Mouse (Mus musculus): ENCODE measurements around the gene 1700015F17Rik. TPM values are rescaled to one million over a fixed set of nuclear protein-coding genes. Genes with fewer than 3 reads are reported as not detected.

Gene 1700015F17Rik
- not detected in 2 replicates for polyA plus RNA-seq (2014; fragmentation: Nextera tagmentation; extraction: Ambion mirVana)

DNA sequence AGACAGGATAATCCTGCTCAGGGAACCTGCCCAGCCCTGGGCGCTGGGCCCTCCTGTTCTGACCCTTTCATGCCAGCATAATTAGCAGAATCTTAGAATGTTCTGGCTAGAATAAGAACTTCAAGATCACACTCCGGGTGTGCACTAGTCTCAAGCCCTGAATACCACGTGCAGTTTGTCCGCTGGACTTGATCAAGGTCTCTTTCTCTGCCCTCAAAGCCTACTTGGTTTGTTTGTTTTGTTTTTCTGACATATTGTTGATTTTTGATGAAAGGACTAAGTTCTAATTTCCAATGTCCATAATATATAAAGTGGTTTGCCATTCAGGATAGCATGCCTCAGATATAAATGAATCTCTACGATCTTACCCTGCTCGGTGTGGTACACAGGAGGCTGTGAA lies at the start of gene 1700015F17Rik:
Gene 1700015F17Rik, minus strand, starts transcription at position 101 of the 400 bp plus-strand sequence.
- WGBS: 95% methylated on average over 6 of the region's 6 CpGs
- no peaks in the 10 kb centered on the region for H3K36me3 ChIP-seq (ENCODE audit: control insufficient read depth, insufficient read depth, low read length)

DNA sequence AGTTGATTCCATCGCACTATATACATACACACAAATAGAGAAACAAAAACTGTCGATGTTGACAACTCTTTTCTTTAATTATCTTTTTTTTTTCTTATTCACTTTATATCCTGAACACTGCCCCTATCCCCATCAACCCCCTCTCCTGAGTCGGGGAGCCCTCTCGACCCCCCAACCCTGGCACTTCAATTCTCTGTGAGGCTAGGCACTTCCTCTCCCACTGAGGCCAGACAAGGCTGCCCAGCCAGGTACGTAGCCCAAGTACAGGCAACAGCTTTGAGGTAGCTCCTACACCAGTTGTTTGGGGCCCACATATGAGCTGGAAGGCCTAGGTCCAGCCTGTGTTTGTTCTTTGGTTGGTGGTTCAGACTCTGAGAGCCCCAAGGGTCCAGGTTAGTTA lies 36.5 kb upstream of the 1700015F17Rik start:
- no peaks in the 10 kb centered on the region for H3K36me3 ChIP-seq (ENCODE audit: control insufficient read depth, insufficient read depth, low read length)
- no peak for ATAC-seq (ENCODE audit: insufficient number of reproducible peaks, low FRiP score, low TSS enrichment, low read depth)
- no peak overlapping the region for H3K27ac ChIP-seq (replicated peaks; ENCODE audit: low read depth, low read length)
- H3K4me2 ChIP-seq (ENCODE audit: low read depth, severe bottlenecking): 0 out of 2 replicates have a peak overlapping the region, but pooled peaks have one; percentile 70
- no peaks in the 10 kb centered on the region for H3K4me1 ChIP-seq (ENCODE audit: control insufficient read depth, insufficient read depth, low read length)
- H3K4me3 ChIP-seq (ENCODE audit: low read depth, low read length): no peak overlapping the region
- no peak overlapping the region for H3K9ac ChIP-seq (ENCODE audit: low read length)
- WGBS: 82% methylated on average over 5 of the region's 5 CpGs
- no peaks in the 10 kb centered on the region for H3K27me3 ChIP-seq (ENCODE audit: control insufficient read depth, insufficient read depth, low read length)
- DNase-seq (ENCODE audit: low spot score): no peak
- no peaks in the 10 kb centered on the region for H3K9me3 ChIP-seq (ENCODE audit: control insufficient read depth, low read length)

More for the DNA sequence above, at the start of gene 1700015F17Rik:
- no peak within 1 kb of the TSS for H3K4me3 ChIP-seq (ENCODE audit: low read depth, low read length)
- H3K4me1 ChIP-seq (ENCODE audit: control insufficient read depth, insufficient read depth, low read length): no peaks in the 10 kb centered on the region
- H3K9ac ChIP-seq (ENCODE audit: low read length): no peak within 1 kb of the TSS
- no peak within 1 kb of the TSS for H3K27ac ChIP-seq (replicated peaks; ENCODE audit: low read depth, low read length)
- ATAC-seq (ENCODE audit: insufficient number of reproducible peaks, low FRiP score, low TSS enrichment, low read depth): no peak
- H3K9me3 ChIP-seq (ENCODE audit: control insufficient read depth, low read length): no peaks in the 10 kb centered on the region
- H3K4me2 ChIP-seq (ENCODE audit: low read depth, severe bottlenecking): no peak within 1 kb of the TSS
- H3K27me3 ChIP-seq (ENCODE audit: control insufficient read depth, insufficient read depth, low read length): no peaks in the 10 kb centered on the region
- peak; percentile 11 for DNase-seq (ENCODE audit: low spot score)

DNA sequence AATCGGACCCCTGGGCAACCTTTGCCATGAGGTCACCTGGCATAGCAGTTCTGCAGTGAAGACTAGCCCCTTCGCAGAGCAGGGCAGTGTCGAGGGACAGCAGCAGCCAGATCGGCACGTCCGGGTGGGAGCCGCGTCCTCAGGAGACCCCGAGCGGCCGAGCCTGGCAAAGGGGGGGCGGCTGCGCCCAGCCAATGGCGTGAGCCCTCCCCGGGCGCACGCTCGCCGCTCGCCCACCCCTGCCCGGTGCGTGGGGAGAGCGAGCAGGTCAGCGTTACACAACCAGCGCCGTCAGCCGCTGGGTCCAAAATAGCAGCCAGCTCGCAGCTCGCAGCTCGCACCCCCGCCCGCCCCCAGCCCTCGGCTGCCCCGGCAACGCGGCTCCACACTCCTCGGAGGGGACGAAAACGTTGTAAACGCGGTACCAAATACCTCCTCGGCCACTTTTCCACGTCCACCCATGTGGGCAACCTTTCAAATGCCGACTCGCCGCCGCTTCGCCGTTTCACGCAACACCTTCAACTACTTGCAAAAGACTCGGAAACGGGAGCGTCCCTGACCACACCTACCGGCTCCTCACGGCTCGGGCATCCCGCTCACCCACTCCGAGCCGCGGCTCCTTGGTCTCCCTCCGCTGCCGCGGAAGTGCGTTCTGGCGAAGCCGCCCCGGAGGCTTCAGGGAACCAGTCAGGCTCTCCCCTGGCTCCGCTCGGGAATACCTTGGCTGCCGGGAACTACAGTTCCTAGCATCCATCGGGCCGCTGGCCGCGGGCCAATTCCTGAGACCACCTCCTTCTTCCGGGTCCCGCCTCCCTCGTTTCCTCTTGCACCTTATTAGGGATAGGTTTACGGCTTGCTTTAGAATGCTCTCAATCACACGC lies 35.5 kb upstream of the 1700015F17Rik start, which contains the start of gene Cldn12:
Gene Cldn12, minus strand, starts transcription at position 763 of the 881 bp plus-strand sequence.
- under 1% methylated on average over 78 of the region's 79 CpGs for WGBS
- ATAC-seq (ENCODE audit: insufficient number of reproducible peaks, low FRiP score, low TSS enrichment, low read depth) (peak; percentile 94), DNase-seq (ENCODE audit: low spot score) (peak; percentile 96)
- H3K27me3 ChIP-seq (ENCODE audit: control insufficient read depth, insufficient read depth, low read length): no peaks in the 10 kb centered on the region
- H3K4me3 ChIP-seq (ENCODE audit: low read depth, low read length): peak within 1 kb of the TSS; percentile 75
- H3K4me1 ChIP-seq (ENCODE audit: control insufficient read depth, insufficient read depth, low read length): no peaks in the 10 kb centered on the region
- H3K9me3 ChIP-seq (ENCODE audit: control insufficient read depth, low read length): no peaks in the 10 kb centered on the region
- H3K9ac ChIP-seq (ENCODE audit: low read length): peak within 1 kb of the TSS; percentile 62
- H3K27ac ChIP-seq (replicated peaks; ENCODE audit: low read depth, low read length): peak within 1 kb of the TSS; percentile 73; the same call in 1 of the 2 replicates
- H3K4me2 ChIP-seq (ENCODE audit: low read depth, severe bottlenecking): peak within 1 kb of the TSS; percentile 70
- no peaks in the 10 kb centered on the region for H3K36me3 ChIP-seq (ENCODE audit: control insufficient read depth, insufficient read depth, low read length)

DNA sequence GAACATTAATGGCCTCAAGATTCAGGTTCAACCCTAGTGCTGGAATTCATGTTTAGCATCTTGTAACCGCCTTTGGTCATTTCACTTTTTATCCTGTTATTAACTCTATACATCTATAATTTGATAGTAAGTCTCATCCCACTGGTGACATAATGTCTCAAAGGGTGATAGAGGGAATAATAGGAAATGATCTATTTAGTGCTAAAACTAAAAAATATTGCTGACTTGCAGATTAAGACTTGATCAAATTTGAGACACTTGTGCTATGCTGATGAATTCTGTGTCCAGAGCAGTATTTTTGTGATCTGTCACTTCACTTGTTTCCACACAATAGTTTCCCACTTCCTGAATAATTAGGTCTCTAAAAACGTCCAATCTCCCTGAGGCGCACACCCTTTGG lies 32.5 kb upstream of the 1700015F17Rik start:
- Histone ChIP-seq H3K4me2 (ENCODE audit: low read depth, severe bottlenecking) (no peak overlapping the region), H3K36me3 (ENCODE audit: control insufficient read depth, insufficient read depth, low read length) (no peaks in the 10 kb centered on the region), H3K4me1 (ENCODE audit: control insufficient read depth, insufficient read depth, low read length) (no peaks in the 10 kb centered on the region), H3K4me3 (ENCODE audit: low read depth, low read length) (no peak overlapping the region), H3K9ac (ENCODE audit: low read length) (no peak overlapping the region), H3K9me3 (ENCODE audit: control insufficient read depth, low read length) (no peaks in the 10 kb centered on the region), H3K27ac (replicated peaks; ENCODE audit: low read depth, low read length) (no peak overlapping the region), H3K27me3 (ENCODE audit: control insufficient read depth, insufficient read depth, low read length) (no peaks in the 10 kb centered on the region)
- 92% methylated on average over 3 of the region's 3 CpGs for WGBS
- ATAC-seq (ENCODE audit: insufficient number of reproducible peaks, low FRiP score, low TSS enrichment, low read depth) (no peak), DNase-seq (ENCODE audit: low spot score) (no peak)

DNA sequence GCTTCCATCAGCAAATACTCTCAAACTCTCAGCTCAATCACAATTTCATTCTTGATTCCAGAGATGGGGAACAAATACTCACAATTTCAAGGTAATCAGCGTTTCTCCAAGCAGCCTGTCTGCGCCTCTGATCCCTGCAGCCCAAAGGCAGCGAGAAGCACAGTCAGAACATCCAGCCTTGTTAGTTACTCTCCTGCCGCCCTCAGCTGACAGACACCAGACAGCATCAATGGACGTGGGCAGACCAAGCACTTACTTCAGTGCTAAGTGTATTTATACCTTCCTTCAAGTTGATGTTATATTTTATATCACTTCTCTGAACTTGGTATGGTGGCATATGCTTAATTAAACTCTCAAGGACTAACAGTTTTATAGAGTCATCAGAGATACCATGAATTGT lies 32.0 kb upstream of the 1700015F17Rik start:
- no peak overlapping the region for H3K4me3 ChIP-seq (ENCODE audit: low read depth, low read length)
- no peaks in the 10 kb centered on the region for H3K9me3 ChIP-seq (ENCODE audit: control insufficient read depth, low read length)
- H3K4me2 ChIP-seq (ENCODE audit: low read depth, severe bottlenecking): no peak overlapping the region
- H3K36me3 ChIP-seq (ENCODE audit: control insufficient read depth, insufficient read depth, low read length): no peaks in the 10 kb centered on the region
- H3K9ac ChIP-seq (ENCODE audit: low read length): no peak overlapping the region
- H3K4me1 ChIP-seq (ENCODE audit: control insufficient read depth, insufficient read depth, low read length): no peaks in the 10 kb centered on the region
- DNase-seq (ENCODE audit: low spot score) (no peak), ATAC-seq (ENCODE audit: insufficient number of reproducible peaks, low FRiP score, low TSS enrichment, low read depth) (no peak)
- WGBS: 84% methylated on average over 5 of the region's 5 CpGs
- no peaks in the 10 kb centered on the region for H3K27me3 ChIP-seq (ENCODE audit: control insufficient read depth, insufficient read depth, low read length)
- no peak overlapping the region for H3K27ac ChIP-seq (replicated peaks; ENCODE audit: low read depth, low read length)

DNA sequence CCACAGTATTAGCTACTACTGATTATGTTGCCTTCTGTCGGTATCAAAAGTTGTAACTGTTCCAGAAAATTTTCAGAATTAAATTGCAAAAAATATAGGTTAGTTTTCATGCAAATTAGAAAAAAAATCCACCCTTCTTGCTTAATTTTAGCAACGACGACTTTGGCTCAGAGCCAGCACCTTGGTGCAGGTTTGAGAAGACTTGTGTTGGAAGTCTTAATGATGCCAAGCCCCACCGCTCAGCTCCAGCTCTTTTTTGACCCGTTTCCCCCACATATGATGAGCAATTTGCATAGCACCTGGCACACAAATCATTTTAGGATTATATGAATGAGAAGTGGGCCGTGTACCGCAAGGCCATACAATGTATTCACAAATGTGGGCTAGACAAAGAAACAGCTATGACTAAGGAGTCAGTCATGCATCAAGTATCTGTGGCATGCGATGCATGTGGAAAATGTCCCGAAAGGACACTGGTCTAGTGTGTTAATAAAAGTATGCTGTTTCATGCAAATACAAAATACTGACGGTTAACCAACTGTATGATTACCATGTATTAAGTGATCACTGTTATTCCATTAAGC lies 31.5 kb upstream of the 1700015F17Rik start:
- ATAC-seq (ENCODE audit: insufficient number of reproducible peaks, low FRiP score, low TSS enrichment, low read depth) (no peak), DNase-seq (ENCODE audit: low spot score) (no peak)
- Histone ChIP-seq H3K4me1 (ENCODE audit: control insufficient read depth, insufficient read depth, low read length) (no peaks in the 10 kb centered on the region), H3K27me3 (ENCODE audit: control insufficient read depth, insufficient read depth, low read length) (no peaks in the 10 kb centered on the region), H3K9ac (ENCODE audit: low read length) (no peak overlapping the region), H3K9me3 (ENCODE audit: control insufficient read depth, low read length) (no peaks in the 10 kb centered on the region), H3K4me2 (ENCODE audit: low read depth, severe bottlenecking) (no peak overlapping the region), H3K4me3 (ENCODE audit: low read depth, low read length) (no peak overlapping the region), H3K36me3 (ENCODE audit: control insufficient read depth, insufficient read depth, low read length) (no peaks in the 10 kb centered on the region), H3K27ac (replicated peaks; ENCODE audit: low read depth, low read length) (no peak overlapping the region)
- 93% methylated on average over 10 of the region's 10 CpGs for WGBS

DNA sequence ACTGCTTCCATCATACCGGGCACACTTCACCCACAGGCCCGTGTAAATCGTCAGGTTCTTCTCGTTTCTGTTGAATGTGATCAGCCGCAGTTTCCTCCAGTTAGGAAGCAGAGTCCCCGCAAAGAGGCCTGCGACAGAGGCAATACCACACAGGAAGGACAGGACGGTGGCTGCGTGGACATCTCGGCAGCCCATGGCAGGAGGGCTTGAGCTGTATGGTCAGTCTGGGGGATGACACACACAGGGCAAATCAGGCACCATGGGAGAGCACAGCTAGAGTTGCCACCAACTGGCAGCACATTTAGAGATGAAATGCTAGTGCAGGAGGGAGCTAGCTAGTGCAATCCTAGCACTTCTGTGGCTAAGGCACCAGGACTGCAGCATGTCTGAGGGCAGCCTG lies 29.3 kb upstream of the 1700015F17Rik start:
- Histone ChIP-seq H3K4me2 (ENCODE audit: low read depth, severe bottlenecking) (no peak overlapping the region), H3K9me3 (ENCODE audit: control insufficient read depth, low read length) (no peaks in the 10 kb centered on the region), H3K4me1 (ENCODE audit: control insufficient read depth, insufficient read depth, low read length) (no peaks in the 10 kb centered on the region), H3K36me3 (ENCODE audit: control insufficient read depth, insufficient read depth, low read length) (no peaks in the 10 kb centered on the region), H3K4me3 (ENCODE audit: low read depth, low read length) (no peak overlapping the region), H3K27me3 (ENCODE audit: control insufficient read depth, insufficient read depth, low read length) (no peaks in the 10 kb centered on the region), H3K27ac (replicated peaks; ENCODE audit: low read depth, low read length) (no peak overlapping the region), H3K9ac (ENCODE audit: low read length) (no peak overlapping the region)
- ATAC-seq (ENCODE audit: insufficient number of reproducible peaks, low FRiP score, low TSS enrichment, low read depth) (no peak), DNase-seq (ENCODE audit: low spot score) (no peak)
- WGBS: 83% methylated on average over 10 of the region's 10 CpGs

DNA sequence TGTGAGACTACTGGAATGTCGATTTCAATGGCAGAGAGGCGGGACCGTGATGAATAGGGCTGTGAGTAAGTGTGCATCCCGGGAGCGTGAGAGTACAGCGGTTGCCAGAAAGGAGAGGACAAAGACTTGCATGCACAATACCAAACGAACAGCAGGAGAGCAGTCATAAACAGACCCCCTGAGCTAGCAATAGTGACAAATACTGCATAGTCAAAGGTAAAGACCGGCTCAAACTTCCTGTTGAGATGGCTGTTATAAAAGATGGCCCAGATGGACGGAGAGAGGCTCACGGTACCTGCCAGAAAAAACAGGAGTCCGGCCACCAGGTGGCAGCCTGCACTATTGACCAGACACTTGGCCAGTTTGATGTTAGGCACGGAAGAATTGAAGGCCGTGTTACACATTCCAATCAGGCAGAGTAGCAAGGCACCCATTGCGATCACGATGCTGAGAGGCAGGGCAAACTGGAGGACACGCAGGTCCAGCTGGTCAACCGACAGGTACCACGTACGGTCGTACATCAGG lies 28.8 kb upstream of the 1700015F17Rik start:
- no peak overlapping the region for H3K27ac ChIP-seq (replicated peaks; ENCODE audit: low read depth, low read length)
- H3K36me3 ChIP-seq (ENCODE audit: control insufficient read depth, insufficient read depth, low read length): no peaks in the 10 kb centered on the region
- H3K9me3 ChIP-seq (ENCODE audit: control insufficient read depth, low read length): no peaks in the 10 kb centered on the region
- peak; percentile 31; the same call in 1 of the 2 replicates for ATAC-seq (ENCODE audit: insufficient number of reproducible peaks, low FRiP score, low TSS enrichment, low read depth)
- H3K9ac ChIP-seq (ENCODE audit: low read length): no peak overlapping the region
- H3K4me2 ChIP-seq (ENCODE audit: low read depth, severe bottlenecking): no peak overlapping the region
- no peaks in the 10 kb centered on the region for H3K27me3 ChIP-seq (ENCODE audit: control insufficient read depth, insufficient read depth, low read length)
- no peaks in the 10 kb centered on the region for H3K4me1 ChIP-seq (ENCODE audit: control insufficient read depth, insufficient read depth, low read length)
- no peak overlapping the region for H3K4me3 ChIP-seq (ENCODE audit: low read depth, low read length)
- DNase-seq (ENCODE audit: low spot score): peak; percentile 65
- WGBS: 70% methylated on average over 20 of the region's 20 CpGs

Measured in limb, embryonic 11.5 days (tissue).